Mouse (Mus musculus) megakaryocyte, embryonic 14.5 days (primary cell): Measurements from ENCODE around the gene Olah. TPM values are rescaled to one million over a fixed set of nuclear protein-coding genes. Genes with fewer than 3 reads are reported as not detected.
A peak's percentile ranks its signal among the peaks of the same experiment; 100 is the strongest.

Experiments
- H3K27me3 ChIP-seq: replicated peaks from 2 replicates; pipeline ENCODE3; 2012; ENCODE audit warnings: inconsistent platforms
- H3K36me3 ChIP-seq: replicated peaks from 2 replicates; pipeline ENCODE3; 2012; ENCODE audit warnings: low read length, inconsistent platforms, mixed read lengths
- H3K4me1 ChIP-seq: 2 replicates; pipeline ENCODE4 v1.6.1; 2012; ENCODE audit warnings: inconsistent platforms
- H3K4me3 ChIP-seq: replicated peaks from 2 replicates; pipeline ENCODE3; 2012; ENCODE audit warnings: moderate library complexity, mild to moderate bottlenecking, inconsistent platforms
- H3K9me3 ChIP-seq: 2 replicates; pipeline ENCODE4 v1.6.1; 2012; ENCODE audit warnings: inconsistent platforms
- FLI1 ChIP-seq: IDR thresholded peaks from 2 replicates; pipeline ENCODE4 v1.6.1; 2012; ENCODE audit warnings: low read length, inconsistent platforms, mixed read lengths
- GATA1 ChIP-seq: IDR thresholded peaks from 3 replicates; pipeline ENCODE4 v1.6.1; 2012; ENCODE audit warnings: mixed read lengths, low read length, inconsistent platforms, borderline replicate concordance
- polyA plus RNA-seq: library from polyadenylated mRNA; stranded (reverse); fragments of >175 nt; gene quantifications from 2 replicates; pipeline ENCODE4 v1.2.3, GENCODE M21; 2012; ENCODE audit warnings: low replicate concordance; ENCODE audit not compliant: insufficient read depth

The Olah gene
- polyA plus RNA-seq, 1 experiment = not detected

GRCm38 (mm10) chr2:3418883-3419431 is 21.9 kb upstream of the Olah start:
- Histone ChIP-seq H3K36me3 (no peaks in the 10 kb centered on the region), H3K4me3 (peak overlapping the region; percentile 96), H3K27me3 (peaks cover 14% of the 10 kb centered on the region), H3K9me3 (no peaks in the 10 kb centered on the region), H3K4me1 (peaks cover 33% of the 10 kb centered on the region)
- TF ChIP-seq GATA1 (no peak), FLI1 (no peak)

GRCm38 (mm10) chr2:3415676-3416075 is 18.7 kb upstream of the Olah start:
- TF ChIP-seq FLI1 = no peak
- no peak for TF ChIP-seq GATA1
- Histone ChIP-seq H3K27me3 (peaks cover 14% of the 10 kb centered on the region), H3K36me3 (no peaks in the 10 kb centered on the region), H3K9me3 (no peaks in the 10 kb centered on the region), H3K4me3 (no peak overlapping the region), H3K4me1 (peaks cover 23% of the 10 kb centered on the region)

GRCm38 (mm10) chr2:3414241-3414640 is 17.2 kb upstream of the Olah start:
- H3K4me1 ChIP-seq = peaks cover 15% of the 10 kb centered on the region
- no peak for TF ChIP-seq FLI1
- no peak for TF ChIP-seq GATA1
- no peaks in the 10 kb centered on the region for H3K36me3 ChIP-seq
- no peak overlapping the region for H3K4me3 ChIP-seq
- H3K9me3 ChIP-seq = no peaks in the 10 kb centered on the region
- H3K27me3 ChIP-seq = peaks cover 16% of the 10 kb centered on the region

- TF ChIP-seq GATA1 = no peak
- H3K27me3 ChIP-seq = peaks cover 6% of the 10 kb centered on the region
- H3K36me3 ChIP-seq = no peaks in the 10 kb centered on the region
- no peaks in the 10 kb centered on the region for H3K9me3 ChIP-seq
- H3K4me3 ChIP-seq = no peak overlapping the region
- H3K4me1 ChIP-seq = no peaks in the 10 kb centered on the region
Measured at GRCm38 (mm10) chr2:3407756-3408155, 10.7 kb upstream of the Olah start.

- no peak overlapping the region for H3K4me3 ChIP-seq
- no peaks in the 10 kb centered on the region for H3K4me1 ChIP-seq
- H3K9me3 ChIP-seq = no peaks in the 10 kb centered on the region
- TF ChIP-seq FLI1 (no peak), GATA1 (no peak)
- H3K27me3 ChIP-seq = peaks cover 6% of the 10 kb centered on the region
- H3K36me3 ChIP-seq = no peaks in the 10 kb centered on the region
Measured at GRCm38 (mm10) chr2:3405981-3406380, 9.0 kb upstream of the Olah start.

- no peak overlapping the region for H3K4me3 ChIP-seq
- peaks cover 6% of the 10 kb centered on the region for H3K27me3 ChIP-seq
- H3K36me3 ChIP-seq = no peaks in the 10 kb centered on the region
- no peaks in the 10 kb centered on the region for H3K9me3 ChIP-seq
- H3K4me1 ChIP-seq = no peaks in the 10 kb centered on the region
- TF ChIP-seq GATA1 = no peak
- no peak for TF ChIP-seq FLI1
Measured at GRCm38 (mm10) chr2:3391945-3392344, 5.1 kb downstream of the Olah start.

- Histone ChIP-seq H3K4me1 (no peaks in the 10 kb centered on the region), H3K4me3 (no peak overlapping the region), H3K27me3 (peaks cover 8% of the 10 kb centered on the region), H3K36me3 (no peaks in the 10 kb centered on the region), H3K9me3 (no peaks in the 10 kb centered on the region)
- no peak for TF ChIP-seq GATA1
- no peak for TF ChIP-seq FLI1
Measured at GRCm38 (mm10) chr2:3387105-3387860, 9.7 kb downstream of the Olah start.

- Histone ChIP-seq H3K4me3 (no peak overlapping the region), H3K36me3 (no peaks in the 10 kb centered on the region), H3K4me1 (no peaks in the 10 kb centered on the region), H3K9me3 (no peaks in the 10 kb centered on the region), H3K27me3 (no peaks in the 10 kb centered on the region)
- TF ChIP-seq FLI1 (no peak), GATA1 (no peak)
Measured at GRCm38 (mm10) chr2:3365127-3365526, 31.9 kb downstream of the Olah start.

GRCm38 (mm10) chr2:3361067-3361466 is 35.9 kb downstream of the Olah start:
- no peaks in the 10 kb centered on the region for H3K36me3 ChIP-seq
- H3K4me3 ChIP-seq = no peak overlapping the region
- 0 out of 2 replicates have a peak, but pooled peaks cover under 1% of the 10 kb centered on the region for H3K4me1 ChIP-seq
- no peaks in the 10 kb centered on the region for H3K27me3 ChIP-seq
- TF ChIP-seq FLI1 (no peak), GATA1 (no peak)
- no peaks in the 10 kb centered on the region for H3K9me3 ChIP-seq

GRCm38 (mm10) chr2:3357887-3358286 is 39.1 kb downstream of the Olah start:
- H3K9me3 ChIP-seq = no peaks in the 10 kb centered on the region
- no peaks in the 10 kb centered on the region for H3K27me3 ChIP-seq
- no peak for TF ChIP-seq FLI1
- TF ChIP-seq GATA1 = no peak
- no peak overlapping the region for H3K4me3 ChIP-seq
- 0 out of 2 replicates have a peak, but pooled peaks cover 4% of the 10 kb centered on the region for H3K4me1 ChIP-seq
- no peaks in the 10 kb centered on the region for H3K36me3 ChIP-seq
